Mouse (Mus musculus) midbrain, embryonic 11.5 days (tissue): ENCODE measurements around the gene Prkag1. TPM values are rescaled to one million over a fixed set of nuclear protein-coding genes. Genes with fewer than 3 reads are reported as not detected.
"Not testable (repeated sequence)": the region's sequence is repeated elsewhere in the genome, so short reads cannot be mapped to it uniquely, and the experiment has no call there.

Experiments used
- ATAC-seq: fragments of 200-750 bp; cut with Nextera tagmentation; 2 replicates; pipeline ENCODE4 v1.8.0; 2017; ENCODE audit warnings: moderate TSS enrichment, moderate library complexity; ENCODE audit not compliant: low FRiP score
- DNase-seq: peaks from one replicate; pipeline ENCODE4 v3.0.0; 2015; ENCODE audit warnings: low spot score; ENCODE audit errors: missing footprints
- H3K27ac ChIP-seq: fragments of 300-500 bp; sonication (generic); 2 replicates; pipeline ENCODE4 v1.5.1; 2014; ENCODE audit warnings: low read depth, low read length
- H3K27me3 ChIP-seq: fragments of 300-500 bp; sonication (generic); 2 replicates; pipeline ENCODE4 v1.6.1; 2014; ENCODE audit warnings: mild to moderate bottlenecking, low read length, moderate library complexity, mixed read lengths; ENCODE audit not compliant: control insufficient read depth, insufficient read depth
- H3K36me3 ChIP-seq: fragments of 300-500 bp; sonication (generic); 2 replicates; pipeline ENCODE4 v1.6.1; 2014; ENCODE audit warnings: mild to moderate bottlenecking, low read length, moderate library complexity, mixed read lengths; ENCODE audit not compliant: control insufficient read depth, insufficient read depth
- H3K4me1 ChIP-seq: fragments of 300-500 bp; sonication (generic); 2 replicates; pipeline ENCODE4 v1.6.1; 2014; ENCODE audit warnings: low read length; ENCODE audit not compliant: control insufficient read depth, insufficient read depth
- H3K4me2 ChIP-seq: fragments of 300-500 bp; sonication (generic); 2 replicates; pipeline ENCODE4 v1.6.1; 2014; ENCODE audit warnings: mild to moderate bottlenecking, moderate library complexity
- H3K4me3 ChIP-seq: fragments of 300-500 bp; sonication (generic); 2 replicates; pipeline ENCODE4 v1.5.1; 2014; ENCODE audit warnings: low read depth, low read length
- H3K9ac ChIP-seq: fragments of 300-500 bp; sonication (generic); 2 replicates; pipeline ENCODE4 v1.6.1; 2014; ENCODE audit warnings: low read length
- H3K9me3 ChIP-seq: fragments of 300-500 bp; sonication (generic); 2 replicates; pipeline ENCODE4 v1.6.1; 2016; ENCODE audit warnings: low read length; ENCODE audit not compliant: control insufficient read depth
- WGBS: fragments of 180-500 bp; shearing (Covaris S2); extraction: QIAGEN DNeasy Blood & Tissue Kit; methylation state at CpG from one replicate; pipeline ENCODE4 v1.1.7; 2014; 5-methylcytosine and 5-hydroxymethylcytosine counted together
- polyA plus RNA-seq: library from polyadenylated mRNA; unstranded; fragments of >200 nt; fragmentation: Nextera tagmentation; extraction: Ambion mirVana; gene quantifications from 2 replicates; pipeline ENCODE4 v1.2.1, GENCODE M21; 2014

Prkag1 gene
- polyA plus RNA-seq, 1 experiment from 2014 or later: 81.4 TPM

GRCm38 (mm10) chr15:98810212-98810611, 21.1 kb downstream of the Prkag1 start:
- DNase-seq, H3K36me3 ChIP-seq, H3K9me3 ChIP-seq, H3K4me2 ChIP-seq, H3K27ac ChIP-seq, H3K9ac ChIP-seq, ATAC-seq, H3K4me3 ChIP-seq: not testable (repeated sequence)
- 73% methylated on average over 6 of the region's 6 CpGs for WGBS
- Histone ChIP-seq H3K4me1 (peaks cover 19% of the 10 kb centered on the region), H3K27me3 (peaks cover 48% of the 10 kb centered on the region)

- no peak within 1 kb of the TSS for H3K4me3 ChIP-seq
- no peak within 1 kb of the TSS for H3K27ac ChIP-seq
- 62% methylated on average over 3 of the region's 3 CpGs for WGBS
- peak within 1 kb of the TSS; percentile 4; the same call in 1 of the 2 replicates for H3K9ac ChIP-seq
- DNase-seq: no peak
- peaks cover 57% of the 10 kb centered on the region for H3K27me3 ChIP-seq
- peaks cover 4% of the 10 kb centered on the region for H3K36me3 ChIP-seq
- no peak for ATAC-seq
- no peaks in the 10 kb centered on the region for H3K9me3 ChIP-seq
- H3K4me1 ChIP-seq: peaks cover 19% of the 10 kb centered on the region
- H3K4me2 ChIP-seq: no peak within 1 kb of the TSS
Measured at GRCm38 (mm10) chr15:98809390-98809789, 21.9 kb downstream of the Prkag1 start, which contains the start of gene Ddn. Gene Ddn, minus strand, starts transcription at chr15:98809490.

GRCm38 (mm10) chr15:98808651-98809134, 22.6 kb downstream of the Prkag1 start:
- Histone ChIP-seq H3K4me3 (no peak overlapping the region), H3K9me3 (no peaks in the 10 kb centered on the region), H3K4me2 (no peak overlapping the region), H3K9ac (peak overlapping the region; percentile 4; the same call in 1 of the 2 replicates), H3K27ac (no peak overlapping the region), H3K27me3 (peaks cover 64% of the 10 kb centered on the region), H3K4me1 (peaks cover 19% of the 10 kb centered on the region), H3K36me3 (peaks cover 4% of the 10 kb centered on the region)
- no peak for ATAC-seq
- 11% methylated on average over 6 of the region's 6 CpGs for WGBS
- no peak for DNase-seq

- Histone ChIP-seq H3K4me2 (peak overlapping the region; percentile 44), H3K4me1 (peaks cover 19% of the 10 kb centered on the region), H3K27me3 (peaks cover 70% of the 10 kb centered on the region), H3K4me3 (peak overlapping the region; percentile 30), H3K9ac (peak overlapping the region; percentile 10; the same call in 1 of the 2 replicates), H3K27ac (no peak overlapping the region), H3K36me3 (peaks cover under 1% of the 10 kb centered on the region; the same call in 1 of the 2 replicates), H3K9me3 (no peaks in the 10 kb centered on the region)
- 1% methylated on average over 34 of the region's 34 CpGs for WGBS
- DNase-seq (peak; percentile 92), ATAC-seq (no peak)
Measured at GRCm38 (mm10) chr15:98807895-98808650, 23.2 kb downstream of the Prkag1 start.

GRCm38 (mm10) chr15:98806809-98807770, 24.2 kb downstream of the Prkag1 start:
- WGBS: 1% methylated on average over 53 of the region's 58 CpGs
- ATAC-seq (no peak), DNase-seq (peak; percentile 92)
- Histone ChIP-seq H3K4me1 (peaks cover 19% of the 10 kb centered on the region), H3K9ac (peak overlapping the region; percentile 22), H3K4me2 (peak overlapping the region; percentile 44), H3K36me3 (no peaks in the 10 kb centered on the region), H3K27me3 (peaks cover 80% of the 10 kb centered on the region), H3K9me3 (no peaks in the 10 kb centered on the region), H3K27ac (no peak overlapping the region), H3K4me3 (peak overlapping the region; percentile 30)

GRCm38 (mm10) chr15:98806071-98806808, 25.1 kb downstream of the Prkag1 start:
- no peaks in the 10 kb centered on the region for H3K36me3 ChIP-seq
- H3K4me3 ChIP-seq: peak overlapping the region; percentile 30
- H3K4me1 ChIP-seq: peaks cover 19% of the 10 kb centered on the region
- H3K27me3 ChIP-seq: peaks cover 88% of the 10 kb centered on the region
- peak overlapping the region; percentile 22 for H3K9ac ChIP-seq
- 3% methylated on average over 30 of the region's 30 CpGs for WGBS
- peak; percentile 19; the same call in 1 of the 2 replicates for ATAC-seq
- DNase-seq: peak; percentile 95
- H3K9me3 ChIP-seq: no peaks in the 10 kb centered on the region
- peak overlapping the region; percentile 55 for H3K4me2 ChIP-seq
- H3K27ac ChIP-seq: no peak overlapping the region

- WGBS: under 1% methylated on average over 64 of the region's 64 CpGs
- peak overlapping the region; percentile 30 for H3K4me3 ChIP-seq
- H3K9ac ChIP-seq: peak overlapping the region; percentile 55
- H3K4me1 ChIP-seq: peaks cover 19% of the 10 kb centered on the region
- H3K36me3 ChIP-seq: no peaks in the 10 kb centered on the region
- peak; percentile 97 for DNase-seq
- no peak overlapping the region for H3K27ac ChIP-seq
- H3K9me3 ChIP-seq: no peaks in the 10 kb centered on the region
- ATAC-seq: peak; percentile 66
- H3K27me3 ChIP-seq: peaks cover 96% of the 10 kb centered on the region
- H3K4me2 ChIP-seq: peak overlapping the region; percentile 55
Measured at GRCm38 (mm10) chr15:98805324-98806040, 25.8 kb downstream of the Prkag1 start.

- Histone ChIP-seq H3K36me3 (no peaks in the 10 kb centered on the region), H3K4me2 (no peak overlapping the region), H3K27ac (no peak overlapping the region), H3K4me1 (peaks cover 22% of the 10 kb centered on the region), H3K9ac (no peak overlapping the region), H3K4me3 (no peak overlapping the region), H3K9me3 (no peaks in the 10 kb centered on the region), H3K27me3 (peaks cover 99% of the 10 kb centered on the region)
- 1% methylated on average over 32 of the region's 32 CpGs for WGBS
- DNase-seq (peak; percentile 100), ATAC-seq (peak; percentile 23; the same call in 1 of the 2 replicates)
Measured at GRCm38 (mm10) chr15:98804054-98804453, 27.3 kb downstream of the Prkag1 start.
